ENCODE assay signal across 28 mouse cellular contexts in genomic region chr6:25978171-25978847, GRCm38 (mm10).
A peak's percentile ranks its signal among the peaks of the same experiment; 100 is the strongest.
DNase-seq lines count a peak whose midpoint lies in the region; ATAC-seq lines count a peak whose summit lies in the region.
"Had no signal": no experiment of that assay in that cellular context is flagged by ENCODE, and none has a peak within 500 bp of the region (broad histone marks: within the 10 kb centered on the region; RNA-seq: fewer than 3 reads in every experiment).

No protein-coding gene starts in this region.

- H3K4me2 ChIP-seq in midbrain, embryonic 14.5 days (ENCODE audit: low read length): no peak overlapping the region
- H3K4me2 ChIP-seq: forebrain, embryonic 13.5 days; heart, embryonic 12.5 days; heart, embryonic 15.5 days; hindbrain, embryonic 13.5 days; intestine, embryonic 15.5 days had no signal

- no peak overlapping the region for H3K4me3 ChIP-seq in midbrain, embryonic 14.5 days (replicated peaks; ENCODE audit: low read depth, low read length)
- H3K4me3 ChIP-seq: forebrain, embryonic 10.5 days; forebrain, embryonic 13.5 days; heart, embryonic 12.5 days; heart, embryonic 15.5 days; hindbrain, embryonic 10.5 days; hindbrain, embryonic 13.5 days; intestine, embryonic 15.5 days had no signal

- ATAC-seq in frontal cortex, adult (ENCODE audit: low TSS enrichment): peak; percentile 98
- no peak for ATAC-seq in midbrain, embryonic 14.5 days (ENCODE audit: low FRiP score, low TSS enrichment)
- ATAC-seq: activated CD4-positive, CD25-positive, alpha-beta regulatory T cell, adult 4 months; CD4-positive, CD25-positive, alpha-beta regulatory T cell, adult 4 months; forebrain, embryonic 13.5 days; forebrain, embryonic 16.5 days; hindbrain, embryonic 16.5 days; intestine, embryonic 15.5 days had no signal

- no peak overlapping the region for H3K27ac ChIP-seq in midbrain, embryonic 14.5 days (replicated peaks; ENCODE audit: low read depth, low read length)
- H3K27ac ChIP-seq: forebrain, embryonic 10.5 days; forebrain, embryonic 13.5 days; heart, embryonic 15.5 days; hindbrain, embryonic 10.5 days; hindbrain, embryonic 13.5 days; intestine, embryonic 15.5 days had no signal

- no peak overlapping the region for H3K9ac ChIP-seq in midbrain, embryonic 14.5 days (replicated peaks; ENCODE audit: low read length)
- H3K9ac ChIP-seq: forebrain, embryonic 13.5 days; heart, embryonic 12.5 days; heart, embryonic 15.5 days; hindbrain, embryonic 13.5 days; intestine, embryonic 15.5 days had no signal

- no peaks in the 10 kb centered on the region for H3K9me3 ChIP-seq in midbrain, embryonic 14.5 days (ENCODE audit: control insufficient read depth, low read length)
- H3K9me3 ChIP-seq: forebrain, embryonic 10.5 days; forebrain, embryonic 13.5 days; heart, embryonic 12.5 days; heart, embryonic 15.5 days; hindbrain, embryonic 10.5 days; hindbrain, embryonic 13.5 days; intestine, embryonic 15.5 days had no signal

- DNase-seq in frontal cortex, postnatal 25 days (ENCODE audit: low spot score in 2 of 2): no peak
- DNase-seq in brain, adult 2 months (ENCODE audit: low read depth, low spot score): peak; percentile 32
- peak; percentile 1 for DNase-seq in splenic B cell, adult 2 months (ENCODE audit: low read depth, low spot score)
- DNase-seq in urinary bladder, adult 2 months (ENCODE audit: low spot score): no peak
- no peak for DNase-seq in cerebellum, postnatal 4 days (ENCODE audit: low spot score in 2 of 2)
- no peak for DNase-seq in midbrain, embryonic 14.5 days
- DNase-seq: adrenal gland, postnatal 10 days; adrenal gland, postnatal 36 days; cerebellum, adult 18-20 months; cerebellum, adult 9-10 months; cerebellum, postnatal 14 days; embryo, embryonic 11 days; gastrocnemius, postnatal 25 days; heart, adult 18-20 months; heart, postnatal 10 days; heart, postnatal 36 days had no signal

- no peaks in the 10 kb centered on the region for H3K36me3 ChIP-seq in splenic B cell, adult 2 months (ENCODE audit: control insufficient read depth, insufficient read depth, low read length, poor library complexity, severe bottlenecking)
- no peaks in the 10 kb centered on the region for H3K36me3 ChIP-seq in midbrain, embryonic 14.5 days (ENCODE audit: control insufficient read depth, insufficient read depth, low read length)
- H3K36me3 ChIP-seq: forebrain, embryonic 10.5 days; heart, embryonic 12.5 days; heart, embryonic 15.5 days; hindbrain, embryonic 10.5 days; hindbrain, embryonic 13.5 days; intestine, embryonic 15.5 days had no signal

- no peaks in the 10 kb centered on the region for H3K27me3 ChIP-seq in splenic B cell, adult 2 months (ENCODE audit: control insufficient read depth, insufficient read depth, low read length, poor library complexity, severe bottlenecking)
- H3K27me3 ChIP-seq in midbrain, embryonic 14.5 days (ENCODE audit: control insufficient read depth, insufficient read depth, low read length): no peaks in the 10 kb centered on the region
- H3K27me3 ChIP-seq: forebrain, embryonic 13.5 days; heart, embryonic 12.5 days; heart, embryonic 15.5 days; hindbrain, embryonic 13.5 days; intestine, embryonic 15.5 days had no signal

- WGBS in midbrain, embryonic 14.5 days: 75% methylated on average over 4 of the region's 4 CpGs

- no peaks in the 10 kb centered on the region for H3K4me1 ChIP-seq in midbrain, embryonic 14.5 days (ENCODE audit: control insufficient read depth, insufficient read depth, low read length)
- H3K4me1 ChIP-seq: forebrain, embryonic 10.5 days; forebrain, embryonic 13.5 days; heart, embryonic 12.5 days; heart, embryonic 15.5 days; hindbrain, embryonic 10.5 days; hindbrain, embryonic 13.5 days; intestine, embryonic 15.5 days had no signal

Comparison
In these comparisons a context has a peak if more than half of its experiments do, and no peak if none do; other contexts are left out.
1. DNase-seq: peak in brain, adult 2 months (single experiment) and splenic B cell, adult 2 months (single experiment); none in frontal cortex, postnatal 25 days (0 of 2), urinary bladder, adult 2 months (single experiment), cerebellum, postnatal 4 days (0 of 2) and midbrain, embryonic 14.5 days (single experiment).